Mouse (Mus musculus): ENCODE results near the gene Pycr1. TPM values are rescaled to one million over a fixed set of nuclear protein-coding genes. Genes with fewer than 3 reads are reported as not detected.

The Pycr1 gene
- polyA plus RNA-seq, 1 experiment from 2014 or later = 34.9 TPM

DNA sequence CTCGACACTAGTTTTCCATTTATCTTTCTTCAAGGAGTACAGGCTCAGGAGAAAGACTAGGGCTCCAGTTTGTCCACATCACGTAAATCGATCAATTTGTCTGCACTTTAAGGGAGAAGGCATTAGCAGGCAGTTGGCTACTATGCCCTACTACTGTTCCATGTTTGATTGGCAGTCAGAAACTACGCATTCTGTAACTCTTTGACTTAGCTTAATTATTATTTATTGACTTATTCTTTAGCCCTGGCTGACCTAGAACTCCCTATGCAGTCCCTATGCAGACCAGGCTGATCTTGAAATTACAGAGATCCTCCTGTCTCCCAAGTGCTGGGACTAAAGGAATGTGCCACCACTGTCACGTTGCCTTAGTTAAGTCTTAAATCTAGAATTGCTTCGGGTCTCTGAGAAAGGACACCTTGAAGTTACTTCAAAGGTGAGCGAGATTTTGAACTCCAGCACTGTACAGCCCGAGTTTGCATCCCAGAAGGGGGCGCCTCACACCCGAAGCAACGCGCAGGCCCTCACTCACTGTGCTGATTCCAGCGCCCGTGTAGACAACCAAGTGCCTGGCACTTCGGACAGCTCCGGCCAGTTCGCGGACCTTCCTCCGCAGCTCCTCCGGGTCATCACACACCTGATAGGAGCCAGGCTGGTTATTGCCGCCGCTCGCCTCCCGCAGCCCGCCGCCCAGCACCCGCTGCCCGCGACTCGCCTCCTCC is 19.4 kb downstream of the Pycr1 start:
- 11% methylated on average over 30 of the region's 30 CpGs for WGBS
- no peaks in the 10 kb centered on the region for H3K27me3 ChIP-seq (replicated peaks; ENCODE audit: control insufficient read depth, insufficient read depth, low read length)
- peak overlapping the region; percentile 79 for H3K4me2 ChIP-seq (ENCODE audit: low read length)
- H3K9me3 ChIP-seq (ENCODE audit: control insufficient read depth, low read length) = no peaks in the 10 kb centered on the region
- ATAC-seq = peak; percentile 74
- peaks cover 15% of the 10 kb centered on the region for H3K4me1 ChIP-seq (replicated peaks; ENCODE audit: control insufficient read depth, insufficient read depth, low read length)
- H3K27ac ChIP-seq (ENCODE audit: low read length) = peak overlapping the region; percentile 76
- H3K9ac ChIP-seq (replicated peaks; ENCODE audit: low read depth, low read length) = peak overlapping the region; percentile 62
- peak overlapping the region; percentile 79 for H3K4me3 ChIP-seq (replicated peaks; ENCODE audit: low read length)
- peaks cover 16% of the 10 kb centered on the region for H3K36me3 ChIP-seq (ENCODE audit: control insufficient read depth, insufficient read depth)

DNA sequence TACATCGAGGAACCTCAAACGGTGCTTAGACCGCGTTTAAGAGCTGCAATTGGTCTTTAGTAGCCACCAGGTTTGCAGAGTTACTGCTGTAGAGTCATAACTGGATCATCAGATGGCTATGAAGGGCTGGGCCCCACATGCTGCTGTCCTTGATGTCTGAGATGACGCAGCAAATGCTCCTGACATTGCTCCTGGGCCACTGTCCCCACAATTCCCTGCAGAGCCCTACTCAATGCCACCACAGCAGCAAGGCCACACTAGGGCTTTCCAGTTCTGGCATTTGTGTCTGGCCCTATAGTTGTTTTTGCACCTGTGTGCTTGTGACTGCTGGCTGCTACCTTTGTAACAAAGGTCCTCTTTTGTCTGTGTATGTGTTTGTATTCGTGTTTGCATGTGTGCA is 20.8 kb downstream of the Pycr1 start:
- WGBS = 91% methylated on average over 6 of the region's 6 CpGs

DNA sequence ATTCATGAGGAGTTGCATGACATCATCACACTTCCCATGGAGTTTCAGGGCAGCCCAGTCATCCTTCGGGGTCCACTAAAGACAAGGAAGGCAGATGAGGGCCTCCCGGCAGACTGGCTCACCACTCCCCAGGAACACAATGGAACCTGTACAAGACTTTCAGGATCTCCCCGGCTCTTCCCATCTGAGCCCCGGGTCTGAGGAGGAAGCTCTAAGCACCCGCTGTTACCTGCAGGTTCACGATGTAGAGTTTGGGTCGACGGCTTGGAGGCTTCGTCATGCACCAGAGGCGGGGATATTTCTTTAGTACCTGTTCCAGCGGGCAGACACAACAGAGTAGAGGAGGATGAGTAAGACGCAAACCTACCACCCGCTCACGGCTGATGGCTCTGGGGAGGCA is 23.4 kb downstream of the Pycr1 start:
- no peak overlapping the region for H3K9ac ChIP-seq (replicated peaks; ENCODE audit: low read depth, low read length)
- no peaks in the 10 kb centered on the region for H3K27me3 ChIP-seq (replicated peaks; ENCODE audit: control insufficient read depth, insufficient read depth, low read length)
- WGBS = 90% methylated on average over 14 of the region's 14 CpGs
- H3K4me1 ChIP-seq (replicated peaks; ENCODE audit: control insufficient read depth, insufficient read depth, low read length) = peaks cover 28% of the 10 kb centered on the region
- peaks cover 18% of the 10 kb centered on the region for H3K36me3 ChIP-seq (ENCODE audit: control insufficient read depth, insufficient read depth)
- H3K9me3 ChIP-seq (ENCODE audit: control insufficient read depth, low read length) = no peaks in the 10 kb centered on the region
- H3K4me3 ChIP-seq (replicated peaks; ENCODE audit: low read length) = no peak overlapping the region
- no peak overlapping the region for H3K27ac ChIP-seq (ENCODE audit: low read length)
- ATAC-seq = no peak
- no peak overlapping the region for H3K4me2 ChIP-seq (ENCODE audit: low read length)

More for the DNA sequence above, 20.8 kb downstream of the Pycr1 start:
- Histone ChIP-seq H3K27ac (ENCODE audit: low read length) (no peak overlapping the region), H3K36me3 (ENCODE audit: control insufficient read depth, insufficient read depth) (peaks cover 18% of the 10 kb centered on the region), H3K4me2 (ENCODE audit: low read length) (no peak overlapping the region), H3K4me1 (replicated peaks; ENCODE audit: control insufficient read depth, insufficient read depth, low read length) (peaks cover 15% of the 10 kb centered on the region), H3K4me3 (replicated peaks; ENCODE audit: low read length) (no peak overlapping the region), H3K9me3 (ENCODE audit: control insufficient read depth, low read length) (no peaks in the 10 kb centered on the region), H3K9ac (replicated peaks; ENCODE audit: low read depth, low read length) (no peak overlapping the region), H3K27me3 (replicated peaks; ENCODE audit: control insufficient read depth, insufficient read depth, low read length) (no peaks in the 10 kb centered on the region)
- no peak for ATAC-seq

DNA sequence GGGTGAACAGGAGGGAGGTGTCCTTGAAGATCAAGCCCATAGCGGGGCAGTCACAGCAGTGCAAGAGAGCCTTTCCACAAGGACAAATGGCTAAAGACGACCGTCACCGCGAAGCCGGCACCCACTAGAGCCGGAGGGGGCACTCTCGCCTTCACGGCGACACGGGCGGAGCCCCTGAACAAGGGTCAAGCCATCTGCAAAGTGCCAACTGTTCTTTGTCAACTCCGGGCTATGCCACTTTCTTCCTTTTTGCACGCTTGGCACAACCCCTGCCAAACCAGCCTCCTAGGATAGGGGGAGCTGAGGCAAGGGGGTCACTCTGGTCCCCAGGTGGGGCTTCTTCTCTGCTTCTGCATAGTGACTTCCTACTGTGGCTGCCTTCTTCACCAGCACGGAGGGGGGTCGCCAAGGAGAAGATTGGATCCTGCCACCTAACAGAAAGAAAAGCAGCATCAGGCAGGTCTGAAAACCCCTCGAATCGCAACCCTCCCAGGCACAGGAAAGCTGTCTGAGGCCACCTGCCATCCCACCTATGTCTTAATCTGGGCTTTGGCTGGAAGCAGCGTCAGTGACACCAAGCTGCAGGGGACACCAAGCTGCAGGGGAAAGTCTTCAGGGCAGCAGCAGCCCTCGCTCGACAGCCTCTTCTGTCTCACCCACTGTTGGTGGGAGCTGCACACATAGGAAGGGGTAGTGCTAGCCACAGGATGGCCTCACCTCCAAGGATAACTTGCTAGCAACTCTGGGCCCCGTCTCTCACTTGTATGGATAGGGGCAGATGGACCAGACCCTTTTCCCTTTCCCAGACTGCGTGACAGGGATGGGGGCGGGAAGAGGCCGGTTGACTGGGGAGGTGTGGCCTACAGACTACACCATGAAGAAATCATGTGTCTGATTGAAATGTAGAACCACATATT is 24.7 kb downstream of the Pycr1 start:
- 92% methylated on average over 25 of the region's 25 CpGs for WGBS
- H3K9me3 ChIP-seq (ENCODE audit: control insufficient read depth, low read length) = no peaks in the 10 kb centered on the region
- no peak for ATAC-seq
- H3K27me3 ChIP-seq (replicated peaks; ENCODE audit: control insufficient read depth, insufficient read depth, low read length) = no peaks in the 10 kb centered on the region
- H3K27ac ChIP-seq (ENCODE audit: low read length) = no peak overlapping the region
- peaks cover 21% of the 10 kb centered on the region for H3K4me1 ChIP-seq (replicated peaks; ENCODE audit: control insufficient read depth, insufficient read depth, low read length)
- H3K4me3 ChIP-seq (replicated peaks; ENCODE audit: low read length) = no peak overlapping the region
- H3K36me3 ChIP-seq (ENCODE audit: control insufficient read depth, insufficient read depth) = peaks cover 22% of the 10 kb centered on the region
- H3K4me2 ChIP-seq (ENCODE audit: low read length) = no peak overlapping the region
- no peak overlapping the region for H3K9ac ChIP-seq (replicated peaks; ENCODE audit: low read depth, low read length)

DNA sequence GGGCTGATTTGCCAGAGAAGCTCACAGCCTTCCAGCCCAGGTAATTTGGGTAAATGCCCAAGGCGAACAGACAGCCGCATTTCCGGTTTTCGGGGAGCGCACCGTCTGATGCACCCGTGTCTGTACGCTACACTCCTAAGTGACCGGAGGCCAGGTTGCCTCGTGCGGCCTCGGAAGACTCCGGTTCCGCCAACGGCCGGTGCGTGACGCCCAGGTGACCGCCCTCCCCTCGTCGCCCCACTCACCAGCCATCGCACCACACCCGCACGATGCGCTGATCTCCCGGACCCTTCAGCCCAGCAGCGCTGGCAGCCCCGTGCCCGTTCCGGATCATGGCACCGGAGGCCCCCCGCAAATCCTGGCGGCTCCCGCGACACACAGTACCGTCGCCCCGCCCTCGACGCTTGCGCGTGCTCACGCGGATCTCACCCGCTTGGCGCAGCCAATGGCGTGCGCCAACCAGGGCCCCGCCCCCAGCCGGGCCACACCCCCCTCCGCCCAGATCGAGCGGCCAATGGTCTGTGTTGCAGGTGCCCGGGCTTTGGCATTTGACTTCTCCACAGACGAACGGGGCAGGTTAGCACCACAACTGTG is 26.0 kb downstream of the Pycr1 start, which contains the start of gene Pcyt2:
Gene Pcyt2 (minus strand): TSS at position 418 of the 594 bp plus-strand sequence.
- ATAC-seq = peak; percentile 96
- under 1% methylated on average over 56 of the region's 56 CpGs for WGBS
- Histone ChIP-seq H3K36me3 (ENCODE audit: control insufficient read depth, insufficient read depth) (peaks cover 22% of the 10 kb centered on the region), H3K27ac (ENCODE audit: low read length) (peak within 1 kb of the TSS; percentile 67), H3K4me3 (replicated peaks; ENCODE audit: low read length) (peak within 1 kb of the TSS; percentile 67), H3K4me2 (ENCODE audit: low read length) (peak within 1 kb of the TSS; percentile 62), H3K27me3 (replicated peaks; ENCODE audit: control insufficient read depth, insufficient read depth, low read length) (no peaks in the 10 kb centered on the region), H3K9ac (replicated peaks; ENCODE audit: low read depth, low read length) (peak within 1 kb of the TSS; percentile 78), H3K4me1 (replicated peaks; ENCODE audit: control insufficient read depth, insufficient read depth, low read length) (peaks cover 17% of the 10 kb centered on the region), H3K9me3 (ENCODE audit: control insufficient read depth, low read length) (no peaks in the 10 kb centered on the region)

DNA sequence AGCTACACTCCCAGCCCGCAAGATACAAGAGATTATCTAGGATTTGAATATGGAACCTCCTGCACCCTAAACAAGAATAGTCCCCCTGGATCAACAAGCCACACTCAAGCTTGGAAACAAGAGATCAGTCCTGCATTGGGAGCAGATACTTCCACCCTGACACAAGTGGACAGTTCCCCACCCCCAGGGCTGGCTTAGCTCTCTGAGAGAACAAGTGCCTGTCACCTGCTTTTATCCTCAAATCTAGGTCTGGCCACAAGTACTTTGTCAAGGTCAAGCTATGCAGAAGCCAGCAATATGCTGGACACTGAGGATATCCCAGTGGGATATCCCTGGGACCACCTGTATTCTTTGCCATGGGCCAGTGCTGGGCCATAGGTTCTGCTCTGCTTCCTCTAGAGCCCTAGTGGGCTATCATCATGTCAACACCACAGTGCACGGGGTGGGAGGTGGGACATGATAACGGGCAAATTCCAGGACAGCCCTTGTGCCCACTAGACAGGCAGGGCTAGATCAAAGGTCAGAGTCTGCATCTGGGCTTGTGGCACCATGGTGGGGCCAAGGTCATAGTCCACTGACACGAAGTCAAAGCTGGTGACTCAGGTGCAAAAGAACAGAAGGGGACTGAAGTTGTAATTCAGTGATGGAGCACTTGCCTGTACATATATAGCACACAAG is 26.8 kb downstream of the Pycr1 start:
- H3K27ac ChIP-seq (ENCODE audit: low read length) = peak overlapping the region; percentile 33; the same call in 1 of the 2 replicates
- peak overlapping the region; percentile 62 for H3K4me2 ChIP-seq (ENCODE audit: low read length)
- H3K4me1 ChIP-seq (replicated peaks; ENCODE audit: control insufficient read depth, insufficient read depth, low read length) = peaks cover 17% of the 10 kb centered on the region
- peaks cover 22% of the 10 kb centered on the region for H3K36me3 ChIP-seq (ENCODE audit: control insufficient read depth, insufficient read depth)
- H3K9ac ChIP-seq (replicated peaks; ENCODE audit: low read depth, low read length) = peak overlapping the region; percentile 78
- no peaks in the 10 kb centered on the region for H3K27me3 ChIP-seq (replicated peaks; ENCODE audit: control insufficient read depth, insufficient read depth, low read length)
- H3K4me3 ChIP-seq (replicated peaks; ENCODE audit: low read length) = peak overlapping the region; percentile 67
- H3K9me3 ChIP-seq (ENCODE audit: control insufficient read depth, low read length) = no peaks in the 10 kb centered on the region
- ATAC-seq = no peak
- 44% methylated on average over 4 of the region's 4 CpGs for WGBS

DNA sequence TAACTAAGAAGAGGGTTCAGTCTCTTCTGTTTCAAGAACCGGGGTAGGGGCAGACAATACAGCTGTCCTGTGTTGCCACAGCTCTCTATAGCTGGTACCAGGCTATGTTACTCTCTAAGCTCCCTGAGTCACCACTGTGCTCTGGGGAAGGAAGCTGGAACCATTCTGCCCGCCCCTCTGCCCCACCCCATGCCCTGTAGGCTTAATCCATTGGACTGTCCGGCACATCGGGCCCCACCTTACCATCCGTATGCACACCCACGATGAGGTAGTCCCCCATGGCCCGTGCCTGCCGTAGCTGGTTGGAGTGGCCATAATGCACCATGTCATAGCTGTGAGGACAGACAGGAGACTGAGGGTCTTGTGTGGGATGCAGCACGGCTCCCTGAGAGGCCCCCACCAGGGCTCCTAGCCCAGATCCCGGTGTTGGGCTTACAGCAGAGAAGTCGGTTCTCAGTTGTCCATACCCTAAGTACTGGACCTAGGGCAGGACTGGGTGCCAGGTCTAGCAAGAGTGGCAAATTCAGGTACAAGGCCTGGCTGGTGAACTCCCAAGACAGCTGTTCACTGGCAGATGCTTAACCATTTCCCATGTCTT is 27.9 kb downstream of the Pycr1 start:
- no peak overlapping the region for H3K4me3 ChIP-seq (replicated peaks; ENCODE audit: low read length)
- H3K9ac ChIP-seq (replicated peaks; ENCODE audit: low read depth, low read length) = no peak overlapping the region
- H3K4me1 ChIP-seq (replicated peaks; ENCODE audit: control insufficient read depth, insufficient read depth, low read length) = peaks cover 17% of the 10 kb centered on the region
- no peaks in the 10 kb centered on the region for H3K27me3 ChIP-seq (replicated peaks; ENCODE audit: control insufficient read depth, insufficient read depth, low read length)
- no peak overlapping the region for H3K4me2 ChIP-seq (ENCODE audit: low read length)
- no peak overlapping the region for H3K27ac ChIP-seq (ENCODE audit: low read length)
- H3K9me3 ChIP-seq (ENCODE audit: control insufficient read depth, low read length) = no peaks in the 10 kb centered on the region
- H3K36me3 ChIP-seq (ENCODE audit: control insufficient read depth, insufficient read depth) = peaks cover 27% of the 10 kb centered on the region
- no peak for ATAC-seq
- WGBS = 93% methylated on average over 11 of the region's 11 CpGs

DNA sequence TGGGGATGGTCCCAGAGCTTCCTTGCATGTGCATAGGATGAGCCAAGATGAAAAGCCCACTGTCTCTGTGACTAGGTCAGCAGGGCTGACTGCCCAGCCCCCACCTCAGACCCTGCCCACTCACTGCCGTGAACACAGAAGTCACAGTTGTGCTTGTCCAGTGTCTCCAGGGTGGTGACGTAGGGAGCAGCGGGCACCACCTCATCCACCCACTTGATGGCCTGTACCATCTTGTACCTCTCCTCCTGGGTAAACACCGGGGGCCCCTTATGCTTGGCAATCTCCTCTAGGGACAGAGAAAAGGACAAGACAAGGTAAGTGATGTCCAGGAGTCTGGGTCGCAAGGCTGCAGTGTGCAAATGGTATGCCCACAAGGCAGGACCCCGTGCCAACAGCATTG is 28.4 kb downstream of the Pycr1 start:
- H3K27me3 ChIP-seq (replicated peaks; ENCODE audit: control insufficient read depth, insufficient read depth, low read length) = no peaks in the 10 kb centered on the region
- peaks cover 17% of the 10 kb centered on the region for H3K4me1 ChIP-seq (replicated peaks; ENCODE audit: control insufficient read depth, insufficient read depth, low read length)
- WGBS = 94% methylated on average over 6 of the region's 6 CpGs
- H3K9me3 ChIP-seq (ENCODE audit: control insufficient read depth, low read length) = no peaks in the 10 kb centered on the region
- ATAC-seq = no peak
- H3K36me3 ChIP-seq (ENCODE audit: control insufficient read depth, insufficient read depth) = peaks cover 24% of the 10 kb centered on the region
- H3K27ac ChIP-seq (ENCODE audit: low read length) = no peak overlapping the region
- no peak overlapping the region for H3K9ac ChIP-seq (replicated peaks; ENCODE audit: low read depth, low read length)
- no peak overlapping the region for H3K4me2 ChIP-seq (ENCODE audit: low read length)
- H3K4me3 ChIP-seq (replicated peaks; ENCODE audit: low read length) = no peak overlapping the region
